Mouse (Mus musculus): ENCODE data around the gene Olfml2a.
A peak's percentile ranks its signal among the peaks of the same experiment; 100 is the strongest.
"Not testable (repeated sequence)": the region's sequence is repeated elsewhere in the genome, so short reads cannot be mapped to it uniquely, and the experiment has no call there.

Olfml2a gene

DNA sequence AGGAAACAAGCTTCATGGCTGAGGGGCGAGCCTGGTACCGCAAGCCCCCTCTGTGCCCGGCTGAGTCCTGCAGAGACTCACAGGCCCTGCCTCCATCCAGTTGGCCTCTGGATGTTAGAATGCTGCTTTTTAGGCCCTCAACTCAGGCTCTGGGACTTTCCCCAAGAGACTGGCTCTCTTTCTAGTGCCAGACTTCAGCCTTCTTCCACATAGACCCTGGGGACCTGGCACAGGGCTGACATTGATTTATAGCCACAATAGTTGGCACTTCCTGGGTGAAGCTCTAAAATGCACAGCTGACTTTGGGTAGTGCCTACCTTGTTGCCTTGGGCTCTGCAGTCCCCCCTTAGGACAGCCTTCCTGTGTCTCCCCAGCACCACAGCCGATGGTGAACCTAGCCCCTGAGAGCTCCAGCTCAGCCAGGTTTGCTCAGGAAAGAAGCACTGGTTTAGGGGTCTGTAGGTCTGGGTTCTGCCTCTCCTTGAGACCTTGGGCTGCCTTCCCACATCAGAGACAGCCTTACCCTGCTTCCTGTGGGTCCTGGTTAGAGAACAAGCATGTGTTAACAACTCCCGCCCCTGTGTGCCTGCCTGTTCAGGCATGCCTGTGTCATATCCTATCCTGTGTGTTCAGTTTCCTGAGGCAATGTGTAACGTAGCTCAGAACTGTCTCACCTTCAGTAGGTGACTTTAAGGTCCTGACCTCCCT is 56.2 kb downstream of the Olfml2a start:
- DNase-seq = no peak

DNA sequence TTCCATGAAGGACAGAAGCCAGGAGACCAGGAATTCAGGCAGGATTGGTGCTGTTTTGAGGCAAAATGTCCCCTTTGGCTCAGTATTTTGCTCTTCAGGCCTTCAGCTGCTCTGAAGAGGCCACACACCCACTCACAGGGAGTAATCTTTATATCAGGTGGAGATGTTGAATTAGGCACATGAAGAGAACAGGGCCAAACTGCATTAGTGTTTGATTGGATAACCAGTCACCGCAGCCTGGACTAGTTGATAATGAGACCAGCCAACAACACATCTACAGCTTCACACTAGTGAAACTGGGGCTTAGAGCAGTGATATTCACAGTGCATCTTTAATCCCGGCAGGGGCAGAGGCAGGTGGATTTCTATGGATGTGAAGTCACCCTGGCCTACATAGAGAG is 57.2 kb downstream of the Olfml2a start:
- no peak for DNase-seq

DNA sequence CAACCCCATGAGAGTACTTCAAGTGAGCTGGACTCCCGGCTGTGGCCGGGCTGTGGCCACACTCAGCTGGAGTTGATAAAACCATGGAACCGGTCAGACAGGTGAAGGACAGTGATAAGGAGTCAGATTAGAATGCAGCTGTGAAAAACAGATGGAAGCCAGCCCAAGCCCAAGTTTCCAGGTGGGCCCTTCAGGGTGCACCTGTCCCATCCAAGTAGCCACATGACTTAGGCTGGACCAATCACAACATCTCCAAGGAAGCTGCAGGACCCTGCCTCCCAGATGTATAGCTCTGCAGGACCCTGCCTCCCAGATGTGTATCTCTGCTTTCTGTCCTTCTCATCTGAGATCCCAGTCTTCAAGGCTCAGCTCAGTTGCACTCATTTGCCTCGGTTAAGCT is 60.2 kb downstream of the Olfml2a start:
- DNase-seq = no peak

DNA sequence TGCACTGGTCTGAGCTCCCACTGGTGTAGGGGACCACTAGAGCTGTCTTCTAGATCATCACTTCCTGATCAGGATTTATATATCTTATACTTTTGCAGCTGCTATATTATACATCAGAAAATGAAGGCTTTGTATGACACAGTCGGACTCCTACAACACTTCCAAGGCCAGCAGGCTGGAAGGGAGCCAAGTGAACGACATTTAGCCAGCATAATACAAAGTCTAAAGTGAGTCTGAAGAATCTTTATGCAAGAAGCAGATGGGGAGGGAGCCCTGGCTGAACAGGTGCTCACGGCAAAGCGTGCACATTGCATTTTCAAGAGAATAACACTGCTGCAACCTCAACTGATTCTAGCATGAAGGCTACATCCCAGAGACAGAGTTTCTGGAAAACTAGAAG is 60.7 kb downstream of the Olfml2a start:
- no peak for DNase-seq

DNA sequence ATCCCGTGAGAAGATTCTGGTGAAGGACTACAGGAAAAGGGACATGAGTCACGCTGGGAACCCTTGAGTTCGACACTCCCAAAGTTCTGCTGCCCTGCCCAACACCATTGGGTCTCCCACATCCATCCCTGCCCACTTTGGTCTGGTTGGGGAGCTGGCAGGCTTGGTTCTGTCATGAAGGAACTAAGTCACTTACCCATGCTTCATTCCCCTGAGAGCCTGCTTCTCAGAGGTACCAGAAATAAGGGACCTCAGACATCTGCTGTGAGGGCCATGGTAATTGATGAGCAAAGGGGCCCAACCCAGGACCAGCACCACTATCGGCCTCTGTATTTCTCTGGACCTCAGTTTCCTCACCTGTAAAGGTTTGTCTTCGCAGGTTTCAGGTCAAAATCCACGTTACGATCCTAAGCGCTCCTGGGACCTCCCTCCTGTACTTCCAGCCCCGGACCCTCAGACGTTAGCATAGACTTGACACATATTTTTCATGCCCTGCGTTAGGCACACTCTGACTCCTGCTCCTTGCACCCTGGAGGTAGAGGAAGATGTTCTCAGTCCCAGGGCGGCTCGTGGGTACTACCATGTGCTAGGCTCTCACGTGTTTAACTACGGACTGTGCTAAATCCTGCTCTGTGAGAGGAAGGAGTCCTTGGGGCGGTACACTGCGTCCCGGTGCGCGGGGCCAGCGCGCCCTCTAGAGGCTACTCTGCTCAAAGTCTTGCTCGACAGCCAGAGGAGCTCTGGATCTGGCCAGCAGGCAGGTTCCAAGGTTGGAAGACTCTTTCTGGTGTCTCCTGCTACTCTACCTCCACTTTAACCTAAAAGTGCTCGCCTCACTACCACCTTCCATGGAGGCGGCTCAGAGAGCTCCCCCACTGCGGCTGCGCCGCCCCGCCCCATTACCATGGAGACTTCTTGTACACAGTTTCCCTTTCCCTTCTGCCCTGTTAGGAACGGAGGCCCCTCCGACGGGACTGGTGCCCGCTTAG is 65.9 kb downstream of the Olfml2a start, which contains the start of gene Wdr38:
Wdr38 (plus strand) TSS at position 91 of the 989 bp plus-strand sequence.
- DNase-seq = peak; percentile 90

DNA sequence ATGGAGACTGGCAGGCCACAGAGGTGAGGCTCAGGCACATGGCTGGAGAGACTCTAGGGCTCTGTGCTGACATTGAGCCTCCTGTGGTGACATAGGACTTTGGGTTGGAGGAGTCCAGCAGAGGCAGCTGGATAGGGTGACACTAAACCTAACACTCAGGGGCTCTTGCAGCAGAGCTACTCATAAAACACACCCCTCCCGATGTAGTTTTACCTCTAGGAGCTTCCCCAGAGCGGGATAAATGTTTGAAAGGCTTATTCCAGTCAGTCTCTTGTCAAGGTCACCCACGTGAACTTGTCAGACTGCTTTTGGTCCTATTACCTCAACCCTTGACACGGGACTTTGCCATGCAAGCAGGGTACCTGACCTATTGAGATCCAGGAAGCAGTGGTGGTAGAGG is 67.6 kb downstream of the Olfml2a start:
- DNase-seq = no peak

DNA sequence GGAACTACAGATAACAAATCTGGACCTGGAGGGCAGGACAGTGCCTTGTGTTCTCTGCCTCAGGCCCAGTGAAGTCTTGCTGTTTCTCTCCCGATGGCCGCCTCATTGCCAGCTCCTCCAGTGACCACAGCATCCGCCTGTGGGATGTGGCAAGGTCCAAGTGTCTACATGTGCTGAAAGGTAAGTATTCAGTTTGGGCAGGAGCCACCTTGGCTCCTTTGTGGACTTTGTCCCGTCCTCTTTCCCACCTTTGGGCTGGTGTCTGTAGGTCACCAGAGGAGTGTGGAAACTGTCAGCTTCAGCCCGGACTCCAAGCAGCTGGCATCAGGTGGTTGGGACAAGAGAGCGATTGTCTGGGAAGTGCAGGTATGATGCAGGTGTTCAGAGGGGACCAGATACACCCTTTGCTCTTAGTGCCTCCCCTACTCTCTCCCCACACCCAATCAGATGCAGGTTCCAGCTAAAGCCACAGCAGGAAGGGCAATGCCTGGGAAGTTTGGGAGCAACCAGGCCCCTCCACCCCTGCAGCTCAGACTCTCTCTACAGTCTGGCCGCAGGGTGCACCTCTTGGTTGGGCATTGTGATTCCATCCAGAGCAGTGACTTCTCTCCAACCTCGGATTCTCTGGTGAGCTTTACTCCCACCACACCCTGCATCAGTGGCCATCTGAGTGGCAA is 68.3 kb downstream of the Olfml2a start:
- DNase-seq = no peak

DNA sequence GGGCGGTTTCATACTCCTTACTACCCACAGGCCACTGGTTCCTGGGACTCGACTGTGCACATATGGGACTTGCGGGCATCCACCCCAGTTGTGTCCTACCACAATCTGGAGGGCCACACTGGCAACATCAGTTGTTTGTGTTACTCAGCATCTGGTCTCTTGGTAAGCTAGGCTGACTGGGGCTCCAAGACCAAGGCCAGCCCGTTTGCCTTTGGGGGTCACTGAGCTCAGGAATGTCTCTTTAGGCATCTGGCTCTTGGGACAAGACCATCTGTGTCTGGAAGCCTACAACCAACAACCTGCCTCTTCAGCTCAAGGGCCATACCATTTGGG is 68.8 kb downstream of the Olfml2a start:
- DNase-seq = no peak

DNA sequence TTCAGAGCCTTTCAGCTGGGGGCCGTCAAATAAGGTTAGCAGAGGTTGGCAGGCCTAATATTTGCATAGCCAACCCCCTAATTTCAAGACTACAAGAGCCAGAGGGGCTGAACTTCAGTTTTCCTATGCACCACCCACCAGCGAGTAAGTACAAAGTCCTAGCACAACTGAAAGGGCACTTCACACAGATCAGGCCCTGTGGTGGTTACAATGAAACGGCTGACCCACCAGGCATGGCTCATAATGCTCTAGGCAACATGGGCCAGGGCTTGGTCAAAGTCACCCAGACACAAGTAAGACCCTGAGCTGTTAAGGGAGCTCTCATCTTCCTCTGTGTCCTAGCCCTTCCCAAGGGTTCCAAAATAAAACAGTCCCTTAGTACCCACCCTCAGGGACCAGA is 70.1 kb downstream of the Olfml2a start:
- DNase-seq = no peak

DNA sequence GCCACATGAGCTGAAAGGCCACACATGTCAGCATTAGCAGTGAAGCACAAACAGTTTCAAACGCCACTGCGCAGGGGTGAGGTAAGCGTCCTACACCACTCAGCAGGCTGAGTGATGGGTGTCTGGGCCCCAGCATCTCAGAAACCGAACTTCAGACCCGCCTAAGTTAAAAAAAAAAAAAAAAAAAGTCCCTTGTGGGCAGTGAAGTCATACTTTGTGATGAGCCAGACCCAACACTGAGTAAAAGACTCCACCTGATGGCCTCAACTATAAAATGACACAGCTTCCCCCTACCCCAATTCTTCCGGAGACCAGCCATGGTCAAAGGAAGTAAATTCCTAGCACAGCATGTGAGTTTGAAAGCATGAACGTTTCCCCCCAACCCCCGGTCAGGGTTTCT is 71.3 kb downstream of the Olfml2a start:
- no peak for DNase-seq

DNA sequence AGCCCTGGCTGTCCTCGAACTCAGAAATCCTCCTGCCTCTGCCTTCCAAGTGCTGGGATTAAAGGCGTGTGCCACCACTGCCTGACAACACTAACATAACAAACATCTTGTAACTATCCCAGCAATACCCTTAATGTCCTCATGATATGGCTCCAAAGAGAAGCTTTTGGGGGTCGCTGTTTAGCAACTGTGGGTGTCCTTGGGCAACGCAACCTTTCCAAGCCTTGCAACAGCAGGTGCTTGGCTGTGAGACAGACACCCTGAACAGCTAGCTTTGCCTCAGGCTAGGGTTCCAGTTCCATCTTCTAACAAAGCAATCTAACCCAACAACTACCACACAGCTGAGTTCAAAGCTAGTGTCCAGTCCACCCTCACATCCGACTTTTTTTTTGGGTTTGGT is 71.7 kb downstream of the Olfml2a start:
- DNase-seq = no peak

DNA sequence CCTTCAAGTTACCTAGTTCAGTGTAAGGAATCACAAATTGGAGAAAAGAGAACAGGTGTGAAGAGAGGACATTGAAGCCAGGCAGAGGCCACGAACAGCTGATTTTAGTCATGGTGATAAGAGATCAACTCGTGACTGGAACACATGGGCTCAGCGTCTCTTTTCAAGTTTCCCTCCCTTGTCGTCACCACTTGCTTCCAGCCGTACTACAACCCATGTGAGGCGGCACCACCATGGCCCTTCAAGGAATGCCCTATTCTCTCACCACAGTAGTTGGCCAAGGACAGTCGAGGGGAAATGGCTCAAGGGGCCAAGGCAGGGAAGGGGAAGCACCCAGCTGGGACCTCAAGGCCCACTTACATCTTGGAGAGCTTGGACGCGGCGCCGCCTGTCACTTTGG is 72.6 kb downstream of the Olfml2a start:
- DNase-seq = peak; percentile 39

DNA sequence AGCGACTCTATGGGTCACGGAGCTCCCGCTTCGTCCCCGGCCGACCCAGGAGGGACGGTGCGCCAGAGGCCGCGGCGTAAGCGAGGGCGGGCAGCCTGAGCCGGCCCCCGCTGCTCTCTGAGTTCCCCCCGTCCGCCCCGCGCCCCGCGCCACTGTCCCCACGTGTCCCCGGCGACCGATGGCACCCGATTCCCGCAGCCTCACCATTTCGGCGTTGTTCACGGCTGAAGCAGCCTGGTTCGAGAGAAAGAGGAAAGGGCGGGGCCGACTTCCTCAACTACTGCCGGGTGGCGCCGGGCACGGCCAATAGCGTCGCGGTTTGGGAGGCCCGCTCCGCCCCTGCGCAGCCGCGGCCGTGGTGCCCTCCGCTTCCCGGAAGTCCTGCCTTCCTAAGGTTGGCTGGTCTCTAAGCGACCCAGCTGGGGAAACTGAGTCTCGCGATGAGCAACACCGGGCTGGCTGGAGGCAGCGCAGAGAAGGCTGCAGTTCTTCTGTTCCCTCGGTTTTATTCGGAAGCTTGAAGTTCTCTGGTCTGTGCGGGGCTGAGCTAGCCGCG is 73.2 kb downstream of the Olfml2a start, which contains the start of gene Arpc5l:
Arpc5l (plus strand) TSS at position 469 of the 556 bp plus-strand sequence.
- peak; percentile 97 for DNase-seq

DNA sequence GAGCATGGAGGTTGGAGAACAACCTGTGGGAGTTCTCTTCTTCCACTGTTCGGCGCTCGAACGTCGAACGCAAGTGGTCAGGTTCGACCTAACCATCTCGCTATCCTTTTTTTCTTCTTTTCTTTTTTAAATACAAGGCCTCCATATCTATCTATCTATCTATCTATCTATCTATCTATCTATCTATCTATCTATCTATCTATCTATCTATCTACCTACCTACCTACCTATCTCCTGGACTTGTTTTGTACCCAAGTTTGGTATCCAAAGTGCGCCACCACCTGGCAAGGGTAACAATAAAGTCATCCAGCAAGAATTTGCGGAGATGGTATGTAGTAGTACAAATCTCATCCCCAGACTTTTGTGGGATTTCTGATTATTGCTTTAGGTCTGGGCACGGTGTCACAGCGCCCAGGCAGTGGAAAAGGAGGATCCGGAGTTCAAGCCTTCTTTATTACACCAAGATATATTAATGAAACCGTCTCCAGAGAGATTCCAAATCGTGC is 73.8 kb downstream of the Olfml2a start, which contains the start of gene Rpl35:
Rpl35 (minus strand) TSS at position 51 of the 506 bp plus-strand sequence.
- peak; percentile 61 for DNase-seq

DNA sequence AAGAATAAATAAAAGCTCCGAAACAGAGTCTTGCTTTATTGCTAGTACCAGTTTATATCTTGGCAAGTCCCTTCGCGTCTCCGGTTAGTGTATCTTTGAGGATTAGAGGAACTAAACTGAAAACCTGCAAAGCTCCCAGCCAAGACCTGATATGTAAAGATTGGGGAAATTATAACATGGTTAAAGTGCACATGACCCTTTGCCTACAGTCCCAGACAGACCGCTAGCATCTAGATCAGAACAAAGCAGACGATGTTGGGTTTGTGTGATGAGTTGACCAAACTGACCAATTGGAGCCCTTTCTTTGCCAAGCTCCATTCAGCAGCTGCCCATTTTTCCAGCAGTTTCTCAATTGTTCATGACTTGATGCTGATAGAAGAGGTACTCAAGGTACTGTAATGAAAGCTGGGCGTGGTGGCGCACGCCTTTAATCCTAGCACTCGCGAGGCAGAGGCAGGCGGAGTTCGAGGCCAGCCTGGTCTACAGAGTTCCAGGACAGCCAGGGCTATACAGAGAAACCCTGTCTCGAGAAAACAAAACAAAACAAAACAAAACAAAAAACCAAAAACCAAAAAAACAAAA is 74.5 kb downstream of the Olfml2a start:
- DNase-seq = no peak

DNA sequence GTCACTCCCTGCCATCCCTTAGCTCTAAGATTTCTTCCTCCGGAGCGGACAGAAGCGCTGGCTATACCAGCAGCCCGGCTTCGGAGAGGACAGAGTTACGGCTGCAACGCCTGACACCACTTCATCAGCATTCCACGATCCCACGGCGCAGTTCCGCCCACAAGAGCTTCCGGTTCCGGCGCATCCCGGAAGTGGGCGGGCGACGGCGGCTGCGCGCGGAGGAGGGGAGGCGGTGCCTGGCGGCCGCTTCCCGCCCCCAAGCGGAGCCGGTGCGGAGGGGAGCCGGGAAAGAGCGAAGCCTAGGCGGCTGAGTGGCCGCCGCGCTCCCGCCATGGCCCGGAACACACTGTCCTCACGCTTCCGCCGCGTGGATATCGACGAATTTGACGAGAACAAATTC is 76.1 kb downstream of the Olfml2a start:
- DNase-seq = peak; percentile 95

DNA sequence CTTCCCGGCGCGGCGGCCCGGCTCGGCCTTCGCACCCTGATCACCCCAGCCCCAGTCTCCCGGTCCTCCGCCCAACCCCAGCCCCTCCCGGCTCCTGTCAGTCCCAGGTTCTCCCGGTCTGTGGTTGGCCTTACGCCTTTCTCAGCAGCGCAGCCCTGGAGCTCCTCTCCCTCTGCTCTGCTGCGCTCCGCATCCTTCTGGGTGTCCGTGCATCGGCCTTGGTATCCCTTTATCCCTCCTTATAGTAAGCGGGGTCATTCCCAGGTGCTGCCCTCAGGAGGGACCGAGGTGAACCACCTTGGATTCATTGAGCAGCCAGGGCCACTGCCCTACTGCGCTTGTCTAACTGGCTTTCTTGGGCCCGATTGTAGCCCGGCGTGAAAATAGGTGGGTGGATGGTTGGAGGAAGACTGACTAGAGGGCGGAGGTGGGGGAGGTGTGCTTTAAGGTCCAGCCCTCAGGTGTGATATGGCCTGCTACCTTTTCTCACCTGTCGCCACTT is 76.6 kb downstream of the Olfml2a start:
- peak; percentile 48 for DNase-seq

DNA sequence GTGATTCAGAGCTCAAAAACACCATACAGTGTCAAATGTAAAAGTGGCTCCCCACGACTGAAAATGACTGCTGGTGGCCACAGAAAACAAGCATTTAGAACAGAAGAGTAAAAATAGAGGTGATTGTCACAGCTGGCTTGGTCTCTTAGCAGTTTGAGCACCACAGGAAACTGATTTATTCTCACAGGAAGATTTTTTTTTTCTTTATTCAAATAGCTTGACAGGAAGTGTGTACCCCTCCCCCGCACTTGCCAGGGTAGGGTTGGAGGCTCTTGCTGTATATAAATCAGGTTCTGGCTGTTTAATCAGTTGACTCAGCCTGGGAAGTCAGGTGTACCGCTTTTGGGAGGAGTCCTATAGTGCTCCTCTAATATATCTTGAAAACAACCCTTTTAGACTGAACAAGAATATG is 77.2 kb downstream of the Olfml2a start:
- DNase-seq = peak; percentile 53

DNA sequence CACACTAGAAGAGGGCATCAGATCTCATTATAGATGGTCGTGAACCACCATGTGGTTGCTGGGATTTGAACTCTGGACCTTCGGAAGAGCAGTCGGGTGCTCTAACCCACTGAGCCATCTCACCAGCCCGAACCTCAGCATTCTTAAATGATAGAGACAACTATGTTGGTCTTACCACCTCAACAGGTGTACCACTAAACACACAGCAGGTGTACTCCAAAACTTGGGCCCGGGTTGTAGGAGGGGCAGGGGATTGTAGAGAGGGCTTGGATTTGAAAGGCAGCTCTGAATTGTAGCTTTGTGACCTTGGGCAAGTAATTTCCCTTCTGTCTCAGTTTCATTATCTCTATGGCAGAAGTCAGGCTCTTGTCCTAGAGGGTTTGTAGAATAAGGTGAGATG is 78.4 kb downstream of the Olfml2a start:
- DNase-seq = not testable (repeated sequence)

DNA sequence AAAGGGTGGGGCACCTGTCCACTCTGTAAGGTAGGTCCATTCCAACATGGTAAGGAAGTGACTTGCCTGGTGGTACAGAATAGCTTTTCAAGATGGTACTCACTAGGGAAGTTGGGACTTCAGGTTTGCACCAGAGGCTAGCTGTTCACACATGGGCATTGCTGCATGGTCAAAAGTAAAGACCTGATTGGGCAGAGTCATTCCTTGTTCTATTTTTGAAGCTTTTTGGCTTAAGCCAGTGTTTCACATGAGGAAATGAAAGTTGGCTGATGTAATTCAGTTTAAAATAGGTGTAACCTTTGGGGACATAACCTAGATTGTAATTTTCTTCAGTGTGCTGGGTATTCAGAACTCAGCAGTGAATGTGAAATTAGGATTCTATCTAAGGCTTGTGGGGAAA is 79.5 kb downstream of the Olfml2a start:
- no peak for DNase-seq

DNA sequence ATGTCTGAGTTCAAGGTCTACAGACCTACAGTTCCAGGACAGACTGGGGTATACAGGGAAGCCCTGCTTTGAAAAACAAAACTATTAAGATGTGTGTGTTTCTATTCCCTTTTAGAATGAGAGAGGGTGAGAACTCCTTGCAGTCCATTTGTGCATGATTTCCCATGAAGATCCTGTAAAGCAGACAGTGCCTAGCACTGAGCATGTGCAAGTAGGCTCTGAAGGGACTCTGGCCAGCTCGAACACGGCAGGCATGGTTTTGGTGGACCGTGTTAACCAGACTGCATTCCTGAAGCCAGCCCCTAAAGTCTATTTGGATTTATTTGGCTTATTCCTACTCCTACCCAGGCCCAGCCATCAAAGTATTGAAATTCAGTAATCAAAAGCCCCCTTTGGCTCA is 80.2 kb downstream of the Olfml2a start:
- DNase-seq = no peak

DNA sequence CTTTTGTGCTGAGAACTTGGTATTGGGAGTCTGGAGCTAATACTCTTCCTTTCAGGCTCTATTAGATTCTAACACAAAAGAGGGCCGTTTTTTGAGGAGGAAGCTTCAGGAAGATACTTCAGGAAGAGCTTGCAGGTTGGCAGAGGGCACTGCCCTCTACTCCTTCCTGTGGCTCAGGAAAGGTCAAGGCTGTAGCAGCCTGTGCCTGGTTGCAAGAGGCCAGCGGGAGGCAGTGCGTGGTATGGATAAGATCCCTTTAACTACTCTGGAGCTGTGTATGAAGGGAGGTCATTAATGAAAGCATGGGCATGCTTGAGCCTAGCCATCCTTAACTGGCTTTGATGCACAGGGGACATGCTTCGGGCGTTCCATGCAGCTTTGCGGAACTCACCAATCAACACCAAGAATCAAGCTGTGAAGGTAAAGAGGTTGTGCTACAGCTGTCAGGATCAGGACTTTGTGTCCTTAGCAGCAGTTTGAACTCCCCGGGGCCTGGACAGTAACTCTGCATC is 81.0 kb downstream of the Olfml2a start:
- DNase-seq = no peak

Data from embryo, embryonic 11 days (tissue).